Mouse (Mus musculus) lung, adult 18-20 months (tissue): ENCODE data around the gene Cpt1a.
A peak's percentile ranks its signal among the peaks of the same experiment; 100 is the strongest.

ENCODE experiments used
- DNase-seq, 2 experiments: peaks; one replicate each; pipeline ENCODE4 v3.0.0; 2022; ENCODE audit warnings: mixed read lengths in 2 of 2

The Cpt1a gene

DNA sequence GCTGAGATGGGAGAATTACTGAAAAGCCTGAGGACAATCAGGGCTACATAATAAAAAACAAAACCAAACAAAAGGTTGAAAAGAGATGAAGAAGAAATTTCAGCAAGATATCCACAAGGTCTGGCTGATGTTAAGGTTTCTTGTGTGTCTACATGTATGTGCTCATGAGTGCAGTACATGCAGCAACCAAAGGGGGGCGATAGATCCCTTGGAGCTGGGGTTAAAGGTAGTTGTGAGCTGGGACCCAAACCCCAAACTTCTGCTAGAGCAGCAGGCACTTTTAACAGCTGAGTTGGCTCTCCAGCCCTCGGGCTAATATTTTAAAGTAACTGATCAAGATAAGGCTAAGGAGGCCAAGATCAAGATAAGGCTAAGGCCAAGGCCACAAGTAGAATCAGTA lies 51.9 kb downstream of the Cpt1a start:
- DNase-seq, result no peak

DNA sequence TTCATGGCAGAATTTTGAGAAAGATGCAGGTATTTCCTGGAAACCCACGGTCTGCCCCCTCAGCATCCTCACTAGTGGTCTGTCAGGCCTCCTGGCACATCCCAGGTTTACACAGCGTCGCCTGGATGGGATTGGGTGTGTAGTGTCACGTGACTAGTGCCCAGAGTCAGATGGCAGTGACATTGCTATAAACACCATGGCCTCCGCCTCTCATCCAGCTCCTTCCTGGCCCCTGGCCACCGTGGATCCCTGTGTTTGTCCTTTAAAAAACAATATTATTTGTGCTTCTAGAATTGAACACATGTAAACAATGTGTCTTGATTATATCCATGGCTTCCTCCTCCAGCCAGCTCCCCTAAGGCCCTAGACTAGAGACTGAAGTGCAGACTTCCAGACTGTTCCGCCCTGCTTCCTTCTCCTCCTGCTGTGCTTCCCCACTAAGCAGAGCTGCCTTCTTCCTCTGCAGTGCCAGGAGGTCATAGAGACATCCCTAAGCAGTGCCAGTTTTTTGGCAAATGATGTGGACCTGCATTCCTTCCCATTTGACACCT lies 53.9 kb downstream of the Cpt1a start:
- peak; percentile 80 to 88 for DNase-seq

DNA sequence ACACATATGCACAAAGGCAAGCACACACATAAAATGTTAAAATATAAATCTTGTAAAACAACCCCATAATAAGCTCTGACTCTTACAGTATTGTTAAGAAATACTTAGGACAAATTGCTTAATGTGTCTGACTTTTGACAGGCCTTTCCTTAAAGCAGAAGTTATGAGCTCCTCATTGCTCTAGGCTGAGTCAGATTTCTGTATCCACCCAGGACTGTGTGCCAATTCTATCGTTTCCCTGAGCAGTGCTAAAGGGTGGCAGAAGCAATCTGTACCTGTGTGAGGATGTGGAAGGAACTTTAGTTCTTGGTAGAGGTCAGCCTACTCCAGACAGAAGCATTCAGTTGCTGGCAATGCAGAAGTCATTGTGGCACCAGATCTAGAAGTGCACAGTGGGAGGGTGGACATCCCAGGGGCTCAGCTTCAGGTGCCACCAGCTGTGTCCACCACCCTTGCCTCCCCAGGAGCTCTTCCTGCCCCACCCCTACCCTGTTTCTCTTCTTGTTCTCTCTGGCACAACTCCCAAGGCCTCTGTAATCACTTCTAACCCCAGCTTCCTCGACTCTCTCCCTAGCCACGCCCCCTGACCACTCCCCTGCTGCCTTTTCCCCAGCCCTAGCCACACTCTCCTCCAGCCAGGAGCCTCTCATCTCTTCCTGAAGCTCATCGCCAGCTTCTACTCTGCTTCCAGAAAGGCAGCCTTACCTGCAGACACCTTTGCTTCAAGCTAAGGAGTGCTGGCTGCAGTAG lies 55.0 kb downstream of the Cpt1a start:
- peak; percentile 71 to 80 for DNase-seq

DNA sequence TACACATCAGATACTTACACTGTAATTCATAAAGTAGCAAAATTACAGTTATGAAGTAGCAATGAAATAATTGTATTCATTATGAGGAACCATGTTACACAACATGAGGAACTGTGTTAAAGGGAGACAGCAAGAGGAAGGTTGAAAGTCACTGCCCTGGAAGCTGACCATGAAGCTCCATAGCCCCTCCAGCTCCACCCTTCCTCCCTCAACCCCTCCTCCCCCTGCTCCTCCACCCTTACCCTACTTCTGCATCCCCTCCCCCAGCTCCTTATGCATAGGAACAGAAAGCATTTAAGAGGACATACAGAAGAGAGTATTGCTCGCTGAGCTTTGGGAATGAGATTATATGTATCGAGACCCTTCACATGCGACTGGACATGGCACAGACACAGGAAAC lies 56.5 kb downstream of the Cpt1a start:
- DNase-seq, result peak; percentile 40 to 42

DNA sequence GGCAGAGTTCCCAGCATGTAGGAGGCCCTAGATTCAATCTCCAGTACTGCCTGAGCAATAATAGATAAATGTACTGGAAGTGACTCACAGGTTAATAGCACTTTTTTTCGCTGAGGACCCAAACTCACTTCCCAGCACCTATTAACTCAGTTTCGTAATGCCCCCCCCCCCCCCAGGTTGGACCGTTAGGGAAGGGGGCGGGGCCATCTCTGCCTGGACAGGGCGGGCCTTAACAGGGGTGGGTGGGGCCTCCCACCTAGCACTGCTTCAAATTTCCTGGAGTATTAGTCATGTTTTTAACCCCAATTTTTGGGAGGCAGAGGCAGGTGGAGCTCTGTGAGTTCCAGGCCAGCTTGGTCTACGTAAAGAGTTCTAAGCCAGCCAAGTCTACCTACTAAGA lies 65.9 kb downstream of the Cpt1a start:
- DNase-seq, result no peak

DNA sequence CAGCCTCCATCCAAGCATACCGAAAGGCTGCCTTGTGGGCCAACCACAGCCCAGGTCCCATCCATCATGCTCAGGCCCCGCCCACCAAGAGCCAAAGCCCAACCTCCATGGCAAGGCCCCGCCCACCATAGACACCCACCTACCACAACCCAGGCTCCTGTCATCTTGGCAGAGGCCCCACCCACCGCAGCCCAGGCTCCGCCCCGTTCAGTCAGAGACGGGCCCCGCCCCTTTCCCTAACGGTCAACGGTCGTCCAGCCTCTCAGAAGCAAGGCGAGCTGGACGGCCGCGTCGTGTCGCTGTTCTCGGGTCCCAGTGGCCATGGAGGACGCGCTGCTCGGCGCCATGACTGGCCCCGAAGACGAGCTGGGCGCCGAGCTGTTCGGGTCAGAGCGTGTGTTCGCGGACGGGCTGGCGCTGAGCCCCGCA lies 66.5 kb downstream of the Cpt1a start, which contains the start of gene Tesmin:
Tesmin (plus strand) TSS at position 229 of the 429 bp plus-strand sequence.
- DNase-seq, result peak; percentile 87 to 90

DNA sequence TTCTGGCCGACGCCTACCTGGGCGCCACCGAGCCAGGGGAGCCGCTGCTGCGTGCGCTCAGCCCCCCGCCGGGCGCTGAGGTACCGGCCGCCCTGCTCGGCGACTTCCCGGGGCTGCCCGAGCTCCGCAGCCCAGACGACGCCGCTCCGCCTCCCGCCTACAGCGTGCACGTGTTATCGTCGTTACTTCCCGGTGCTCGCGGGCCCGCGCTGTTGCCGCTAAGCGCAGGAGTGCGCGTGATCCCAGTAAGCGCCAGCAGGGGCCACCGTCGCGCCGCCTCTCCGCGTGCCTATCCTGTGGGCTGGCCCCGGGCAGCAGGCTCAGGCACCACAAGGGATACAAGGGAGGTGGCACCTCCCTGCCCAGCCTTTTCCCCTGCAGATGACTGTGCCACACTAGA lies 67.0 kb downstream of the Cpt1a start:
- peak; percentile 91 to 92 for DNase-seq

DNA sequence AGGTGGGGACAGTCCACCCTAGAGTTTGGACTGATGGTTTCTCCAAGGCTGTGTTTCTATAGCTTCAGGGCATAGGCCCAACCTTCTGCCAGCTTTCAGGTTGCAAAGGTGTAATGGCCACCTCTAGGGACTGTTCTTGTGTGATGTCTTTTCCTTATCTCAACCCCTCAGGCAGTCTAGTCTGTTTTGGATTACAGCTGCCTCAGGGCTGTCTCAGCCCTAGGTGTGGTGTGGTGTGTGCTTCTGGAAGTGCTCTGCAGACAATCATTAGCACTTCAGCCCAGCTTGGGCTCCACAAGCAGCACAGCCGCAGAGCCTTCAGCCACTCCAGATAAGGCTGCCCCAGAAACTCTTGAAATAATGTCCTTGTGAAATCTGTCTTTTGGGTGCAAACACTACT lies 70.2 kb downstream of the Cpt1a start:
- no peak for DNase-seq

DNA sequence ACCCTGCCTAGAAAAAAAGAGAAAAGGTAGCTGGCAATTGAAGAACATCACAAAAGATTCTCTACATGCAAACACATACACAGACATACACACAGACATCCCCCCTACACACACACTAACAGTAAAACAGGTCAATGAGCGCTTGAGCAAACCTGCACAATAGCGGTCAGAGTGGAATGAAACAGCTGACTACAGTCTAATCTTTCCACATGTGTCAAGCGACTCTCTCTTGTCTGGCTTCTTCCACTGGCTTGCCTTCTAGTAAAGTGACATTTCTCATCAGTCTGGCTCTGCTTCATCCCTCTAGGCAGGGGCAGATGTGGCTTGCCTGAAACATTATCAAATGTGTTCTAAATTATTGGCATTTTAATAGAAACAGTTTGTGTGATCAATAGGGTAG lies 72.1 kb downstream of the Cpt1a start:
- DNase-seq, result no peak

DNA sequence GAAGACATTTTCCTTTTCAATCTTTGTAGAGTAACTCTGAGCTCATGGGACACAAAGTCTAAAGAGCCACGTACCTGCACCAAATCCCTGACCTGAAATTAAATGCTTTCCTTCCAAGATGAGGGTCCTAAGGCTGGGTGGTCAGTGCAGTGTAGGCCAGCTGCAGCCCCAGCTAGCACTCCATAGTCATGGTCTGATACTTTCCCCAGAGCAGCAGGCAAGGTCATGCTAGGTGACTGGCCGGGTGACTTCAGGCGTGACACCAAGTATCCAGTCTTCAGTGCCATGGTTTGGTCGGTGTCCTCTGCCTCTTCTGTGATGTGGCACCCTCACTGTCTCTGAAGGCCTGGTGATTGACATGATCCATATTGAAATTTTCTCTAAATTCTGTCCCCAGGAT lies 77.9 kb downstream of the Cpt1a start:
- no peak for DNase-seq

DNA sequence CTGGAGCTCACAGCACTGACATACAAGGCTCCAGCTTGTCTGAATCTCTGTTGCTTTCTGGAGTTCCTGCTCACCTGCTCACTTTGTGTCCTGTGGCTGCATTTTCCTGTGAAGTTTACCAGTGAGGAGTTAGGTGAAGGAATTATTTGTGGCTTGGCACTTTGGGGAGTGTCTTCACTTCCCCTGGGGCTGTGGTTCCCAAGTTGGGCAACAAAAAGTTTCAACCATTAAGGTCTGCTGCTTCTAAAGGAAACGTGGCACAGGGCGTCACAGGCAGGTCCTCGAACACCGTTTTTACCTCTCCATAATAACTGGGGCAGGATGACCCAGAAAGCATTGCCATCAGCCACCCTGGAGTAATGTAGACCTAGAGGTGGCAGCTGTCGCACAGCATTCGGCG lies 79.4 kb downstream of the Cpt1a start:
- no peak for DNase-seq

DNA sequence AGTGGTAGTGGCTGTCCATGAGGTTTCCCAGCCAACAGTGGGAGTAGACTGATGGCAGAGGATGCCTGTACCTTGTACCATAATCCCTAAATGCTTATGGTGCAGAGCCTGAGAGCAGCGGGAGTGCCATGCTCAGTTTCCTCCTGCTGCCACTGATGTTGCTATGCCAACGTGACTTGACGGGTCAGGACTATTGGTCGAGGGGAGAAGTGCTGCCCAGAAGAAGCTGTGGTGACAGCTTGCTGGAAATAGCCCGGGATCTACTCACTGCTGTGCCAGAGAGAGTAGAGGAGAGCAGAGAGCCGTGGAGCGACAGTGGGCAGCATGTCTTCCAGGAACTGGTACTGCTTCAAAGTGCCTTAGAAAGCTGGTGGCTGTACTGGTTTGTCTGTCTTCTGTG lies 79.8 kb downstream of the Cpt1a start:
- DNase-seq, result no peak

DNA sequence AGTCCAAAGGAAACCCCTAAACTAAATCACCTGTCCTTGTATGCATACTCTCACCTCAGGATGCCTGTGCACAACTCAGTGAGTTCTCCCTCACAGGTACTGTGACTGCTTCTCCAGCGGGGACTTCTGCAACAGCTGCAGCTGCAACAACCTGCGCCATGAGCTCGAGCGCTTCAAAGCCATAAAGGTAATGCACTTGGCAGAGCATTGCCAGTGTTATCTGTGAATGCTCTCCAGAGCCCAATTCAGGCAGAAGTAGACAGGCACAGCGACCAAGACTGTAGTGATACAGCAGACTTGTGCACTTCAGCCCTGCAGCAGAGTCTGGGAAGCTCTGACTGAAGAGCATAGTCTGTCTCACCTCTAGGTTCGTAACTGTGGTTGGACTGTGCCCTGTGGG lies 80.3 kb downstream of the Cpt1a start:
- no peak for DNase-seq

DNA sequence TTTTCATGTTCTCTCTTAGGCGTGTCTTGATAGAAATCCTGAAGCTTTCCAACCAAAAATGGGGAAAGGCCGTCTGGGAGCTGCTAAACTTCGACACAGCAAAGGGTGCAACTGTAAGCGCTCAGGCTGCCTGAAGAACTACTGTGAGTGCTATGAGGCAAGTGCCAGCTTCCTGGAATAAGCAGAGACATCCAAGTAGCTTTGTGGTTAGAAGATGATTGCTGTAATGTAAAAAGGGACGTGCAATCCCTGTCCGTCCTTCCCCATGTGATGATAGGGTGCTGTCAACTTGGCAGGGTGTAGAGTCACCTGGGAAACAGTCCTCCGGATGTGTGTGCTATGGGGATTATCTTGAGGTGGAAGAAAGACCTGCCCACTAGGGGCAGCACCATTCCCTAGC lies 81.9 kb downstream of the Cpt1a start:
- DNase-seq, result no peak

DNA sequence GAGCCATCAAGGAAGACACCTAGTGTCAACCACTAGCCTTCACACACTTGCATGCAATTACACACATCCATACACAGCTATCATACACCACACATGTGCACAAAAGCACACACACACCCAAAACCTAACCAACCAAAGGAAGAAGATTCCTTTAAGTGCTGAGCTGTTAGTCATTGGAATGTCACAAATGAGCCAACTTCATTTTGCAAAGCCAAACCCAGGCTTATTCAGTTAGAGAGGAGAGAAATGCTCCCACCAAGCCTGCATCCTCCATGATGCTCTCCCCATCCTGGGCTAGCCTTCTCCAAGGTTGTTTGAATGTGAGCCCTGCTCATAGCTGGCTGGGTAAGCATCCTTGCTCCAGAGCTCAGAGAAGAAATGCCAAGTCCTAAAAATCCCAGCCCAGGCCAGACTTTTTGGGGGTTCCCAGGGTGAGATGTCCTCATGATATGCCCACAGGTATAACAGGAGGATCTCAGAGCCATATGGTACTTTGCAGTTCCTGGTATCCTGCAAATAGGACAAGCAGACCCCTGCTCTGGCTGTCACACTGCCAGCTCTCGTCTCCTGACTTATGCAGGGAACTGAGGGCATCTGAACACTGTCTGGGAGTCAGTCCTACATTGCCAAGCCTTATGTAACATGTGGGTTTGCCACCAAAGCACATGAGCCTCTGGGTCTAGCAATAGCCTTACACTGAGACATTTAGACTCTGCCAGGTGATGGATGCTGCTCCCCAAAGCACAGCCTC lies 83.6 kb downstream of the Cpt1a start:
- DNase-seq, result no peak

DNA sequence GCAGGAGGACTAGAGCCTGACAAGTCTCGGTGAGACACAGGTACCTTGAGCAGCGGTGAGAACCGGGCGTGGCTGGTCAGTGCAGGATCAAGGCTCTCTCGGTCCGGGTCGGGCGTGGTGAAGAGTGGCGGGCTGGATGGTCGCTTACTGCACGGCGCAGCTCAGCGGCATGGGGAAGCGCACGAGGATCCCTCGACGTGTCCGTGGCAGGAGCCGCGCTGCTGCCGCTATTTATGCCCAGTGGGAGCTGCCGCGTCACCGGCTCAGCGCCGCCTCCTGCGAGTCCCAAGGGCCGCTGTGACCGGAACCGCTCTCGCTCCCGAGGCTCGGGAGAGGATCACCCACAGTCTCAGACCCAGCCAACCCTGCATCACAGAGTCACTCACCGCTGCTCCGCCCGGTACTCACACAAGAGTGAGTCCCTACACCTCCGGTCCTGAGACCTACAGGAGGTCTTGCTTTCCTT lies 92.2 kb downstream of the Cpt1a start, which contains the start of gene Gal:
Gal (minus strand) TSS at position 277 of the 466 bp plus-strand sequence.
- no peak for DNase-seq

DNA sequence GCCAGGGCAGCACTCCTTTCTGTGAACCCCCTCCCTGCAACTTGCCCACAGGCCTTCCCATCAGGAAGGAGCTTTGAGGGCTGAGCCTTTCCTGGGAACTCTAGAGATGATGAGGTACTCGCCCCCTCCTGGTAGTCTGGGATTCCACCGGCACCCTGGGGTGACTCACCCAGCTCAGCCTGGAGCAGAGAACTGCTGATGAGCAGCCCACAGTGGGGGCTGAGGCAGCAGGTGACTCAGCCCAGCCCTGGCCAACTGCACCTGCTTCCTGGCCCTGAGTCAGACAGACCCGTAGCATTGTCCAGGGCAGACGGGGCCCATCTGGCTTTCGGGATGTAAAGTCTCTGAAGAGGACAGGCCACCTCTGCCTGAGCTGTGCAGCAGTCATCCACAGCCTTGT lies 97.1 kb downstream of the Cpt1a start:
- no peak for DNase-seq

DNA sequence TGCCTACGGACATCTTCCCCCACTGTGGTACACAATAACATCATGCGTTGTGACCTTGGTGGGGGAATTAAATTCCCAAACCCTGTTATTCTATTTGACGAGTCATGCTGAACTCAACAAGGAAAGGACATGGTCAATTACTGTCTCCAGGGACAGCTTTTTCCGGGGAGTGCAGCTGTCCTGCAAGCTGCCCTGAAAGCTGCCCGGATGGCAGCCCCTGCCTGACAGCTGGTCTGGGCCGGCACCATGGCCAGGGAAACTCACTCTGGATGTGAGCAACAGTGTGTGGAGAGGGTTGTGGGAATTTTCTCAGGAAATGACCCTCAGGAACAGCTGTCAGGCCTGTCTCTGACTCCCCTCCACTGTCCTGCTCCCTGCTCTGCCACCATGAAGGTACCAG lies 100.4 kb downstream of the Cpt1a start:
- DNase-seq, result no peak

DNA sequence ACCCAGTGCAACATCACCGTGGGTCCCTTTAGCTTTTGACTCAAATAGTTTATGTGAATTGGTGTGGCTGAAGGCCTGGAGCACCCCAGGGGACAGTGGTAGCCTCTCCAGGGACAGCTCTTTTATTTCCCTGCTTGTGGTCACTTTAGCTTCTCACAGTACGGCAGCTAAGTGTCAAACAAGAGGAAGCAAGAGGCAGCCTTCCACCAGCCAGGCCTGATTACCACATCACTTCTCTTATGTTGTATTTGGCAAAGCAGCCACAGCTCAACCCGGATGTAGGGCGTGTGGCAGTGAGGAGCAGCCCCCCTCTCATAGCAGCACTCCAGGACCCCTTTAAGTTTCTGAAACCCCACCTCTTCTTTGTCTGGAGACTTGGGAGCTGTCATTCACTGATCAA lies 100.8 kb downstream of the Cpt1a start:
- DNase-seq, result peak; percentile 22 to 30

DNA sequence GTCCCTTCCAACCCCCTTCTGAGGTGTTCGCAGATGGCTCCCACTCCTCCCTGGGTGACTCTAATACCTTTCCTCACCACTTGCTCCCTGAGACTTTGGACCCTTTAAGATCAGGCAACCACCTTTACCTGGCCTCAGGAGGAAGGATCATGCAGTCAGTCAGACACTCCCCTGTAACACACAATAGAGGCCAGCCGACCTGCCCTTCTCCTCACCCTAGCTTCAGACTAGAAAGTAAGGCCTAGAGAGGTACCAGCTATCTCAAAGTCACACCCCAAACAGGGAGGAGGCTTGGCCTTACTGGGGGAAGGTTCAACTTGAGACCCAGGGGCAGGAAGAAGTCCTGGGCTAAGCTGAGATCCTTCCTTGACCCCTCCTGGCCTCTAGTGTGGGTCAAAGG lies 102.1 kb downstream of the Cpt1a start:
- DNase-seq, result no peak

DNA sequence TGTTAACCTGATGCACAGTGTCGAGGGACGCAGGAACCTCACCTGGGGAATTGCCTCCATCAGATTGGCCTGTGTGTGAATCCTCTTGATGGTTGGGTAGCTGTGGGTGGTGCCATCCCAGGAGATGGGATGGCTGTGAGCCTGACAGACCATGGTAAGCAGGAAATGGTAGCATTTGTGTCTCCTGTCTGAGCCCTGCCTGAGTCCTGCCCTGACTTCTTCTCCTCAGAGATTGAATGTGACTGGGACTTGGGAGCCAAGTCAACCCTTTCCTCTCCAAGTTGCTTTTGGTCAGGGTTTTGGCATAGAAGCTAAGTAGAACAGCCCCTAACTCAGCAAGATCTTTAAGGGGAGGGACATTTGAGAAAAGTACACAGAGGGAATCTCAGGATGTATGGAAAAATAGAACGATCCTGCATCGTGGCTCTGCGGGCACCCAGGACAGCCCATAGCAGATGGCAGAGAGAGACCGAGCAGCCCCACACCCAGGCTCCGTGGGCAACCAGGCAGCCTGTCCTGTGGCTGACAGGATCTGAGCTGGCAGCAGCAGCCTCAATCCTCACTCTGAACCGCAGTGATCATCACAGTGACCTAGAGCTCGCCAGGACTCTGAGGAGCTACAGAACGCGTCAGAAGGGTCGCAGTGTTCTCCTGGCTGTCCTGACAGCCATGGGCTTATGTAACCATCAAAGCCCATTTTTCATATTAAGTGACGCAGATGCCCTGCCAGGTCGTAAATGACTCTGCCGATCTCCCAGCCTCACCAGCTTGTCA lies 106.1 kb downstream of the Cpt1a start:
- no peak for DNase-seq

DNA sequence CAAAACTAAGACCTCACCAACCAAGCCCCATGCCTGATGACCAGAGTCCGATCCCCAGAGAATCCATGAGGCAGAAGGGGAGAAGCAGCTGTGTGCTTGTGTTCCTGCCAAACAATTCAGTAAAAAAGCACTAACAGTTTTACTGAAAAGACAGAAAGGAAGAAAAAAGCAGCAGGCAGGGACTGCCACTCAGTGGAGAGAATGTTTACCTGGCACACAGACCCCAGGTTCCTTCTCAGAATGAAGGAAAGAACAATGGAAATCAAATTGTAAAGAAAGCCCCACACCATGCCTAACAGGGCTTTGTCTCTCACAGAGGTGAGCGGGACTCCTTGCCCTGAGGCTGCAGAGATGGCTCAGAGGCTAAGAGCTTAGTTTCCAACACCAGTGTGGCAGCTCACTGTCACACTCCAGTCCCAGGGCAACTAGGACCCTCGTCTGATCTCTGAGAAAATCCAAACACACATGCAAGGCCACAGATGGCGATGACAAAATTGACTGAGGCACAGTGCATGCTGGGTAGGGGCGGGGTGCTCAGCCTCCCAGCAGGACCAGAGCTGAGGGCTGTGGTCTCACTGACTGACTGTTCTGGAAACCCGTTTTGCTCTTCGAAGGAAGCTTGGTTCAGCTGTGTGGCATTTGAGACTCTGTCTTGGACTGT lies 107.2 kb downstream of the Cpt1a start:
- no peak for DNase-seq

DNA sequence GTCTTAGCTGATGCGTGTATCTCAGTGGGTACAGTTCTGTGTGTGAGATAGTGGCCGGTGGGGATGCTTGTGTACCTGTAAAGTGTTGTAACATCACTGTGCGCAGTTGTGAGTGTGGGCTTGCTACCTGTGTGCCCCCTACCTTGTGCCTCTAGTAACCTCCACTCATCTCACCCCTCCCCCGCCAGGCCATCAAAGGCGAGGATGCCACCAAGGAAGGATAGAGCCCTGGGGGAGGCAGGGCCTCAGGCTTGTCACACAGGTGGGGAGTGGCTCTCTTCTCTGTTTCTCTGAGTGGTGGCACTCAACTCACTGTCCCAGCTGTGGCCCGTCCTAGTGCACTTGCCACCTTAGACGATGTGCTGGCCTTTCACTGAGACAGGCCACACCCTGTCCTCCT lies 108.9 kb downstream of the Cpt1a start:
- no peak for DNase-seq
